Mouse (Mus musculus) retina, embryonic 14.5 days (tissue): ENCODE results near the gene Mok.
A peak's percentile ranks its signal among the peaks of the same experiment; 100 is the strongest.
"Not testable (repeated sequence)": the region's sequence is repeated elsewhere in the genome, so short reads cannot be mapped to it uniquely, and the experiment has no call there.

Source experiments
- DNase-seq: peaks from one replicate; pipeline ENCODE4 v3.0.0-alpha.2; 2015; ENCODE audit warnings: low spot score

Mok gene

DNA sequence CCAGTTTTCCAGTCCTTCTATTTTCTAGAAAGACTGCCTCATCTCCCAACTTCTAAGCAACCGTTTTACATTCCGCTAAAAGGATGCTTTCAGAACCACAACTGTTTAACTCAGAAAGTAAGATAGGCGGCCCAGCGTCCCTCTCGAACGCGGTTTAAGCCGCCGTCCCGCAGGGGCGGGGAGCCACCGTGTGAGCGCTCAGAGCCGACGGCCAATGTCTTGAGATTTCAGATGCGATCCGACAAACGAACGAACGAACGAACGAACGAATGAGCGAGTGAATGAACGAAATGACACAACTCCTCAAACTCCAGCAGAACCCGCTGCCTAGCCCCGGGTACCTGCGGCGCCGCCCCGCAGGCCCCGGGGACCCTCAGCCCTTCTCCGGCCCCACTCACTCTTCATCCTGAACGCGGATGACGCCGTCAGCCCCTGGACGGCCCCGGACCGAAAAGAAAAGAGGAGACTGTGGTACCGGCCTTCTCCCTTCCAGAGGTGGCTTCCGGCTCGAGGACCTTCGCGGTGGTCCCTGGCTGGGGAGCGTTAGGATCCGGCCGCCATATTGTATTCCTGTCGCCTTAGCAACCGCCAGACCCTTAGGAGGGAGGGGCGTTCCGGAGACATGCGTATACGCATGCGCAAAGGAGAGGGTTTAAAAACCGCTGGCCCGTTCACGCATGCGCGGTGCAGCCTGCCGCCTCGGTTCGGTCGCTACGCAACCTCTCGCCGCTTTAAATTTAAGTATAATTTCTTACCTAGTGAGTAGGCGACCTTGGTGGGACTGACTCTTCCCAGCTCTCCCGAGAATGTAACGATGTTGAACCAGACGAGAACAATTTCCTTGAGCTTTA lies at the start of gene Mok:
Gene Mok (minus strand): TSS at position 592 of the 851 bp plus-strand sequence.
- DNase-seq: peak; percentile 97

- peak; percentile 99 for DNase-seq
Measured at GRCm38 (mm10) chr12:110889036-110890020, 48.6 kb upstream of the Mok start, which contains the start of the genes Cinp and Tecpr2. Cinp (minus strand) TSS chr12:110889145. Tecpr2 (plus strand) TSS chr12:110889264.

DNA sequence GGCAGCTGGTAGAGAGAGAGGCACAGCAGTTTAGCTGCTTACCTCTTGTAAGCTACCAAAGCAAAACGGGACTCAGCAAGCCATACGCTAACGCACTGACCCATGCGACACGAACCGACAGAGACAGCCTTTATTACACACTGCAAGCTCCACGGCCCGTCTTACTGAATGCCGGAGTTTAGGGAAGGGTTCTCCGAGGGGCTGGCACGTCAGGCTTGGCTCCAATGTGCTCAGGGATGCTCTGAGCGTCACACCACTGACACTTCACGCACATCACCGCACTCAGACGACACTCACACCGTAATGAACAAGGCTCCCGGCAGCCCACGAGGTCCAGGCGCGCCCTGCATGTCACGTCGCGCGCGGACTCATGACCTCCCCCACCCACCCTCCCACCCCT lies 47.9 kb upstream of the Mok start:
- peak; percentile 35 for DNase-seq

- no peak for DNase-seq
Measured at GRCm38 (mm10) chr12:110888106-110888505, 47.4 kb upstream of the Mok start.

- no peak for DNase-seq
Measured at GRCm38 (mm10) chr12:110885251-110885650, 44.5 kb upstream of the Mok start.

DNA sequence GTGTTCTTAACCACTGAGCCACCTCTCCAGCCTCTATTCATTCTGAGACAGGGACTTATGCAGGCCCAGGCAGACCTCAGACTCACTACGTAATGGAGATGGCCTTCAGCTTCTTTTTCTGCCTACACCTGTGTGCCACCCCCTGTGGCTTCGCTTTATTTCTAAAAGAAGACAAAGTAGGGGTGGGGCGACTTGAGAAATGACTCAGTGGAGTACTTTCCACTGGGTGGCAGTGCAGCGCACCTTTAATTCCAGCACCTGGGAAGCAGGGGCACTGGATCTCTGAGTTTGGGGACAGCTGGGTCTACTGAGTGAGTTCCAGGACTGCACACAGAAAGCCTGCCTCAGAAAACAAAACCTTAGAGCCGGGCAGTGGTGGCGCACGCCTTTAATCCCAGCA lies 41.6 kb upstream of the Mok start:
- DNase-seq: no peak

GRCm38 (mm10) chr12:110875351-110875750 lies 34.6 kb upstream of the Mok start:
- DNase-seq: no peak

DNA sequence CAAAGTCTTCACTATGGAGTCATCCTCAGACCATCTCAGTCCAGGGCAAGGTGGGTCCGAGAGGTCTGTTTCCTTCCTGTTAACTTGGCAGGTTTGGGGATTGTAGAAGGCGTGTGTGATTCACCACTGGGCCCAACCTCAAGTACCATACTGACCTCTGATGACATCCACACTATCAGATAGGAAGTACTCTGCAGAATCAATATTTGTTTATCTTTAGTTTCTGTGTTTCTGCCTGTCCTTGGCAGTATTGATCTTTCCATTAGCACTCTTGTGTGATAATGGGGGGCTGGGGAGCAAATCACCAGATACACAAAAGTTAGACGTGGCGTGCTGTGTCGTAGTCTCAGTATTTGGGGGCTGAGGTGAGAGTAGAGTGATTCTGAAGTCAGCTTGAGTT lies 30.5 kb upstream of the Mok start:
- no peak for DNase-seq

- no peak for DNase-seq
Measured at GRCm38 (mm10) chr12:110870107-110870506, 29.4 kb upstream of the Mok start.

DNA sequence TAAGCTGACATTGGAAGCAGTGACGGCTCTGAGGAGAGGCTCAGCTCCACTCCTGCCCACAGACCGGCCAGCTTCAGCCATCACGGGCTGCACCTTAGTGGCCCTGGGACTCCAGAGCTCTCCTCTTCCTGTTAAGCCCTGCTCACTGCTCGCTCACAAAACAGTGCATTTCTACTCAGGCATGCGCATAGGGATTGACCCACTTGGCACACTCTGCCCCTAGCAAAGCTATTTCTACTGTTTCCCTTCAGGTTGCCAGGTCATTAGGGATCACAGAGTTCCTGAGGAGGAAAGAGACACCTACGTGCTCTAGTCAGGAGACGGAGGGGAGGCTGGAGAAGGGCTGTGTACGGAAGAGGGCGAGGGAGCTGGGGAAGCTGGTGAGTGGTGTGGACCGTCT lies 25.2 kb upstream of the Mok start:
- DNase-seq: peak; percentile 16

DNA sequence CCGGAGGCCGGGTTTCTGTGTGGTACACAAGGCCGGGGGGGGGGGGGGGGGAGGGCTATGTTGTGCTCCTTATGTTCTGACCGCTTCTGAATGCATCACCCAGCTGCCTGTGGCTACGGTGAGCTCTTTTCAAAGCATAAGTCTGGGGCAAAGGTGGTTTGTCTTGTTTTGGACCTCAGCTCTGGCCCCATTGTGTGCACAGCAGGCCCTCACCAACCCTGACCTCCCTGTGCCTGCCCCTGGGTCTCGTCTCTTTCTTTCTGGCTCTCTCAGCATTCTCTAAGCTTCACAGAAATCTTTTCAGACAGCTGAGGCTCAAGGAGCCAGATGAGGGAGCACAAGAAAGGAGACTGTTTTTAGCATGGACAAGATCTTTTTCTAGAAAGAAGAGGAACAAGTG lies 24.8 kb upstream of the Mok start:
- peak; percentile 13 for DNase-seq

DNA sequence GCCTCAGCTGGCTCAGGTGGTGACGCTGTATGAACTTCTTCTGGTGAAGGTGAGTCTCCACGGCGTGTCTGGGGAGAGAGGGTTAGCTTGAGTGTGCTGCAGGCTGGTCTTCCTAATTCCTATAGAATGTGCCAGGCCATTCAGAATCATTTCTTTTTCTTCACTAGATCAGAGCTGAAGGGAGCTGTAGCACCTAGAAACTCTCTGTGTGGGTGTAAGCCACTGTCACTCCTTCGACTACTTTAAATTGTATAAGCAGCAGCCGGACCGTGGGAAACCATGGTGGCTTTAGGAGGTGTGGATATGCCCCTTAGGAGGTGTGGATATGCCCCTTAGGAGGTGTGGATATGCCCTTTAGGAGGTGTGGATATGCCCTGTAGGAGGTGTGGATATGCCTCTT lies 23.3 kb upstream of the Mok start:
- no peak for DNase-seq

DNA sequence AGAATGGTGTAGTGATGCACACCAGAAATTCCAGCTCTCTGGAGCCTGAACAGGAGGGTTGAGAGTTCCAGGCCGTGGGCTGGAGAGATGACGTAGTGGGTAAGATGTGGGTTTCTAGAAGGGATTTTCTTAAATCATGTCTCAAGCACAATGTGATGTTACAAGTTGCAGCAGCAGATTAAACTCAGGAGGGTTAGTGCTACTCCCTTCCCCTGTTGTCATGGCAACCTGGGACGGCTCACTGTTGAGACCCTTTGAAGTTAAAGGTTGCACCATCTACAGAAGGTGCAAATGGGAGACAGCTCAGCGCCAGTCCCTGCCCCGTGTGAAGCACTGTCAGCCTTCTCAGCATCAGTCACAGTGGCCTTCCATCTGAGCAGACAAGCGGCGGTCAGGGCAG lies 20.5 kb upstream of the Mok start:
- no peak for DNase-seq

GRCm38 (mm10) chr12:110860293-110860692 lies 19.6 kb upstream of the Mok start:
- DNase-seq: no peak

GRCm38 (mm10) chr12:110858681-110859080 lies 17.9 kb upstream of the Mok start:
- DNase-seq: not testable (repeated sequence)

DNA sequence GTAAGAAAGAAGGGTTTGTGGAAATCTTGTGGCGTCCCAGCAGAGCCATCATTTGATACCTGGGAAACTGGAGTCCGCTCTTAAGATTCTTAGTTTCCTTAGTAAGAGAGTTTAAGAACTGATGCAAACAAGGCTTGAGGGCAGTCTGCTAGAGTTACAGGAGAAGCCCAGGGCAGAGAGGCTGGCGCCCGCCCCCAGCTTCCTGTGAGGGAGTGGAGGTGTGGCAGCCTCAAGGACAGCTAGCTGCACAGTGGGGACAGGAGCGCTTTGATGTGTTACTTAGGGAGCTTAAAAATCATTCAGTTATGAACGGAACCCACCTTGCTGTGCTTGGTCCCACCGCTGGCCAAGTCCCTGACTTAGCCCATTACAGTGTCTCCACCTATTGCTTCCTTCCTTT lies 16.5 kb upstream of the Mok start:
- DNase-seq: no peak

DNA sequence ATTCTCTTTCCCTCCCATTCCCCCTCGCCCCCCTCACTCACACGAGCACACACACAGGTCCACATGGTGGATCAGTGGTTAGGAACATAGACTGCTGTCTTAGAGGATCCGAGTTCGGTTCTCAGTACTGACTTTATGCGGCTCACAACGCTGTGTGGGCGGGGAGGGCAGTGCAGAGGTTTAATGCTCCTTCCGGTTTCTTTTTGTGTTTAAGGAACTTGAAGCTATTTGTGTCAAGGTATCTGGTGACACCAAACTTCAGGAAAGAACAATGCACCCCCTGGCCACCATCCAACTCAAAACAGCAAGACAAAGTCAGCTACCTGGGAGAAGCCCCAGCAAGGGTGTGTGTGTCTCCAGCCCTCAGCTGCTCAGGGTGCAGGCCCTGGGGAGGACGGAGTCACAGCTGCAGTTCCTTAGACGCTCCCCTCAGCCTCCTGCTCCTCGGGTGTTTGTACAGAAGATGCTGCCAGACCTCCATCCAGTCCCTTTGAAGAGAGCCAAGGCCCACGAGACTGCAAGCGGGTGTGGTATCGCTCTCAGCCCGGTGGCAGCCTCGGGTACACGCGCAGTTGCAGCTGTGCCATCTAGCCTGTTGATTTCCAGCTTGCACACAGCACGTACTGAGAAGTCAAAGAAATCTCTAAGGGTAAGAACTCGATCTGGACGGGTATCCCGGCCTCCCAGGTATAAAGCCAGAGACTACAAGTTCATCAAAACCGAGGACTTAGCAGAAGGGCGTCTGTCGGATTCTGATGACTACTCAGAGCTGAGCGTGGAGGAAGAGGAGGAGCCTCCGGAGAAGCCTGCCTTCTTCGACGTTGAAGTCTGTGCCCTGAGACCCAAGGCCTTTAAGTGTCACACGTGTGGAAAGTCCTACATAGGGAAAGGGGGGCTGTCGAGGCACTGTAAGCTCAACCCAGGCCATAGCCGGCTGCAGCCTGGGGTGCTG lies 14.3 kb upstream of the Mok start:
- no peak for DNase-seq

DNA sequence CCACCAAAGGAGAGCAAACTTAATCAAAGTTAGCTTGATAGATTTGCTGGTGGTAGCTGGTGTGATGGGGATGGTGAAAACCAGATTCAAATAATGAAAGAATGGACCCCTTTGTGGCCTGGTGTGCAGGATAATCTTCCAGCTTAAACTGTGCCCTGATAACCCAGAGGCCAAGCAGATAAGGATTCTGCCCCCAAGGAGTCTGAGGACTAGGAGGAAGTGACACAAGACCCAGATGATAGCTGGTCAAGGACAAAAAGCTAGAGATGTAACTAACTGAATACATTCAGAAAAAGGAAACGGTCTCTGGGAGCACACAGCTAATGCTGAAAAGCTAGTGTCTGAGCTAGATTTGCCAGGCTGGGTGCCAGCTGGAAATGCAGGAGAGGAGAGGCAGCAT lies 11.2 kb upstream of the Mok start:
- DNase-seq: no peak

- DNase-seq: no peak
Measured at GRCm38 (mm10) chr12:110851414-110851813, 10.7 kb upstream of the Mok start.

DNA sequence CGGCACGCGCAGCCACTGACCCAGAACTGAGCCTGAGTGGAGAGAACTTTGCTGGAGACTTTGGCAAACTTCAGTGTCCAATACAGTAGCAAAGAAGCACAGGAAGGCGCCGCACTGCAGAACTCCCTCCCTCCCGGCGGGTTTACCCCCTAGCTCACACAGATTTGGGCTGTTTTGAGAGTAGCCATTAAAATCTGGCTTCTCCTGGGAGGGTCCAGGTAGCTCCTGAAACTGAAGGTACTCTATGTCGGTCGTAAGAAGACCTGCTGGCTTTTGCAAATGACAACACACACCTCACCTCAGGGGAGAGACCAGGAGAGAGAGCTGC lies 10.2 kb upstream of the Mok start:
- no peak for DNase-seq

- DNase-seq: peak; percentile 84
Measured at GRCm38 (mm10) chr12:110850010-110850928, 9.5 kb upstream of the Mok start, which contains the start of gene Zfp839. Zfp839 (plus strand) TSS chr12:110850253.
